Mouse (Mus musculus) activated CD4-positive, CD25-positive, alpha-beta regulatory T cell, adult 4 months (primary cell): ENCODE measurements at regions not wholly inside any gene's neighbourhood (a gene's known extent, or its start where the extent isn't known, plus 50 kb on each side); places are given as distances from the start of the nearest gene placed in this dataset.

Experiments
- ATAC-seq: one replicate; pipeline ENCODE4 v1.8.0; 2017

DNA sequence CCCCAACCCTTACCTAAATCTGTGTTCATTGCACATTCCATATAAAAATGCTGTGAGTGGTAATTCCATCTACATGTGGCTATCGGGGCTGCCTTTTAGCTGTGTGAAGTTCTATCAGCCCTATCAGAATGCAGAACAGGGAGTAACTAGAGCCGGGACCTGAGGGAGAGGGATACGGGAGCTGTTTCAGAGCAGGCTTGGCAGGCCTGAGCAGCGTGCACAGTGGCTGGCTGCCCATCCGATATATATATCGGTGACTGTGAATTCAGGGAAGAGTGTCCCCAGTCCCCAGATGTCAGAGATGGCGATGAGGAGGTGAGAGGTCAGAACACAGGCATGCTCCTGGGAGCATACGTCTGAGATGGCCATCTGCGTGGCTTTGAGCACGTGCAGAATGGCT lies 79.0 kb downstream of the Arl4c start:
- ATAC-seq: no peak

DNA sequence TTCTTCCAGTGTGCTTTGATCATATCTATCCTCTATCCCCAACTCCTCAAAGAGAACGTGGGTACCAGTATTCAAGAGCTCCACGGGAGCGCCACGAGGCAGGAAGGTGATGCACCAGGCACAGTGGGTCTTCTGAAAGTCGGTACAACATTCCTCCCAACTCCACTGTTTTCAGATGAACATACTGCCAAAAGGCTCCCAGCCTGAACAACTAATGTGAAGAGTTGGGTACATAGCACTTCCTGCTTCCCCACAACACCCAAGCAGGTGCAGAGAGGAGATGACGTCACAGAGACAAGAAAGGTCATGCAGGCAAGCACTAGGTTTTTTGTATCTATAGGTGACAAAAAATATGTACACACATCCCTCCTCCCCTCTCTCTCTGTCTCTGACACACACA lies 79.7 kb downstream of the Arl4c start:
- ATAC-seq: peak; percentile 97

DNA sequence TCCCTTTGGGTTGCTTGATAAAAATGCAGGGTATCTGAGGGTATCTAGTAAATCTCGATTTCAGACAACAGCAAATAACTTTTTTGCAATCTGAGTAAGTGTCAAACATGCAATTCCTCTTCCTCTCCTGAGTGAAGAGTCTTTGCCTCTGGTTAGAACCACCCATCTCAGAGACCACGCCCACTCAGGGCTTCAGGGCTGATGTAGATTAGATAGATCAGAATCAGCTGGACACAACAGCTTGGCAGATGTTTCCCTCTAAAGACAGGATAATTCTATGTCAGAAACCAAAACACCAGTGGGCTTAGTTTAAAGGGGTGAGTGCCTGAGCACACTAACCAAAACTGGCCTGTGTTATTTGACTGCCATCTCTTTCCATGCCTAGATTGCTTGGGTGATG lies 80.8 kb downstream of the Arl4c start:
- no peak for ATAC-seq

DNA sequence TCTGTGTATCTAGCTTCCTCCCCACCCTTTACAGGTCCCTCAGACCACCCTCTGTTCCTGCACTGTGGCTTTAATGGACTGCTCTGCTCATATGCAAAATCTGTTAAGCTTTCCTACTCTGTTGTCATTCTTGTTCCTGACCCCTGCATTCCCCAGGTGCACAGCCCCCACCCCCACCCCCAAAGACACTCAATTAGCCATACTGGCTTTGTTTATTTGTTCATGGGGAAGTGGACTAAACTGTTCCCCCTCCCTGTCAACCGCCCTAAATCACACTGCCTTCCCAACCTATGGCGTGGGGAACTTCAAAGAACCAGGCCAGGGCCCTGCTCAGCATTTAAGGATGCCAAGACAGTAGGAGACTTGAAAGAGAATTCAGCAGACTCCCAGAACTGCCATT lies 89.0 kb downstream of the Arl4c start:
- no peak for ATAC-seq

DNA sequence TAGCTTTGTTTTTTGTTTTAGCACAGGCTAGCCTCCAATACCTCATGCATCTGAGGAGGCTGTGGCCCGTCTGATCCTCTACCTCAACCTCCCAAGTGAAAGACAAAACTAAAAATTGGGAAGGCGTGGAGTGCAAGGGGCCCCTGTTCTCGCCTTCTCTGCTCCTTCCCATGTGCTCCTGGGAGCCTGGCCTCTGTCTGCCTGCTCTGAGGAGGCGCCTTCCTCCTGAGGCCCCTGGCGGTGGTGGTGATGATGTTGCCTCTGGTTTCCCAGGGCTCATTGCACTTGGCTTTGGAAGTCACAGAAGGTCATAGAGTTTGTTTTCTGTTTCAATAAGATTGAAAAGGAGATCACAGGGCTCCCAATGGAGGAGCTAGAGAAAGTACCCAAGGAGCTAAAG lies 90.8 kb downstream of the Arl4c start:
- no peak for ATAC-seq

DNA sequence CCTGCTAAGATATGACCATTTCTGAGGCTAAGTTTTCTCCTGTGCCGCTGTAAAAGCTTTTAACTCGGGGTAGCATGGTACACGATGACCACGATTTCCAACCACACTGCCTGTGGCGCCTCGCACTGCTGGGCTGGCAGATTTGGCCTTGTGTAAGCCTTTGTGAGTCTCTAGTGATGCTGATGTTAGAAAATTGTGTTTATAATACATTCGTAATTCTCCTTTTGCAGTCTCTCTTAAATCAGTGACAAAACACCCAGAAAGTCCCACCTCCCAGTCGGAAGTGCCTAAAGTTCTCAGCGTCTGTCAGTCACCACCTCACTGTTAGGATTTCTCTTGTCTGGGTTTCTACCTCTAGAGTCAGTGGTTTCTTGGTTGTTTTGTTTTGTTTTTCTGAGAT lies 91.2 kb downstream of the Arl4c start:
- ATAC-seq: no peak

DNA sequence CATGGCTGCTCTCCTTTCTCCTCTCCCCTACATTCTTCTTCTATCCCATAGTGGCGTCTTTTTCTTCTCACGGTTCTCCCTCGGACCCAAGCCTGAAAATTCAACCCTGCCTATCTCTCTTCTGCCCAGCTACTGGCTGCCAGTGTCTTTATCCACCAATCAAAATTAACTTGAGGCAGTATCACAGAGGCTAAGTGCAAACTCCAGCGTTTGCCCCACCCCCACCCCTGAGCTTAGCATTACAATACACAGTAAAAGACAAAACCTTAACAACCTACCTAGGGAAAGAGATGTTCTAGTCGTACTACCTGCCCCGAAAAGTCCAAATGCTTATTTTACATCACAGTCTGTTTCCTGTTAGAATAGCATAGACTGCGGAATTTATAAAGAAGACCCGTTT lies 93.2 kb downstream of the Arl4c start:
- no peak for ATAC-seq

DNA sequence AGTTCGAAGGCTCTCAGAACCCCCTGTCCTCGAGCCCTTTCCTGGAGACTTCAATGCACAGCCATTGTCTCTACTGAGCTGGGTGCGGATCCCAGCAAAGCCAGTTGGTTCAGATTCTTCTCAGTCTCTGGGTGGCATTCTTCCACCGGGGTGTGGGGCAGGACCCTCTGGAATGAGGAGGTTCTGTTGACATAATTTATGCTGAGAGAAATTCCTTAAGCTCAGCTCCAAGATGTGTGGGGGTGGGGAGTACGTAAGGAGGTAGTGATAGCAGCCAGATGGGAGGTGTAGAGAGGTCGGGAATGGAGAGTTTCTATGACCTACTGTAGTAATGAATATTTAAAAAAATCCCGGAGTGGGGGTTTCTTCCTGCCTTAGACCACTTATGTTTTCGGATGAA lies 93.8 kb downstream of the Arl4c start:
- no peak for ATAC-seq

DNA sequence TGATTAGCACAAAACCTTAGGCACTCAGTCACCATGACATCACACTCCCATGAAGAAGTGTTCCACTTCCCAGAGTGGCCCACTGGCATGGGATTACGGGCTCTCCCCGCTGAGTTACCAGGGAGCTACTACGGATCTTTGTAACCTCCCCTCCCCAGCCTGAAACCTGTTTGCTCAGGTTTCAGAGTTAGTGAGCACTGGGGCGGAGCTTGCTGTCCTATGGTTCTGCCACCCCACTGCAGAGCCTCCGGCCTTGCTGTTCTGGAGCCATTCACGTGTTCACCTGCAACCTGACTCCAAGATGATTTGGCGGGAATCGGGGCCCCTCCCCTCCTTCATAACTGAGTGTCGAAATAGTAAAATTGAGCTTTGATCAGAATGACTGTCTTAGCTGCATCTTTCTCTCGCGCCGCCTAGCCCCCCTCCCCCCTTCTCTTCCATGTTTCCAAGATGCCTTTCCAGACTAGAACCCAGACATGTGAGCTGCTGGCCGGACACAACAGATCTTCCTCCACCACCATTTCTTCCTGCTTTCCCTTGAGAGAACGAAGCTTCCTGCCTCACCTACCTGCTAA lies 95.8 kb upstream of the Glrp1 start:
- no peak for ATAC-seq

DNA sequence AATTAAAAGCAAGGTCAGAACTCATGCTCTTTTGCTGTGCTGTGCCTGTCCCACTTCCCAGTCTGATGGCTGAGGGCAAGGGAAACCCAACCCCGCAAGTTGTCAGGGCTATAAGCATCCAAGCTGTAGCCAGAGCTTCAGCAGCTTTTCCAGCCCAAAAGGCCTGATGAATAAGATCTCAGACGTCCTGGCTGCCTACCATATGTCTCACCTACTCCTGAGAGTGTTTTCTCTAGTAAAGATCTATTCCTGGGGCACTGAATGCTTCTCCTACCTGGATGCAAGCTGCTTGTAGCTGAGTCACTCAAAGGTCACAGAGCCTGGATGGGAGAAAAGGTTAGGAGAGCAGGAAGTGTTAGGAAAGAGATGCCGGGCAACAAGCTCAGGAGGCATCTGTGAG lies 92.4 kb upstream of the Glrp1 start:
- ATAC-seq: no peak

DNA sequence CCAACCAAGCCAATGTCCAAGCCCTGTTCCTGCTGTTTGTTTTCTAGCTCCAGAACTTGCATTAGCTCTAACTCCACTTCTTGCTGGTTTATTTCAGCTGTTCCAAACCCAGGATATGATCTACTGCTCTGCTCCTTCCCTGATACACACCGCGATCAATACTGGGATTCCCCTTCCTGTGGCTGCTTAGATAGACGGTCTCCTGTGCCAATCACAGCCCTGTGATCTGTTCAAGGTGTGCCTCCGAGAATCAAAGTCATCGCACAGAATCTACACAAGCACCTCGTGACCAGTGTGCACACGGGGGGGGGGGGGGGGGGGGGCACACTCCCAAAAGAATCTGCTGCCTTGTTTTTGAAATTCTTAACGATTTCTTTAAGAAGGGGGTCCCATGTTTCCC lies 91.9 kb upstream of the Glrp1 start:
- no peak for ATAC-seq

DNA sequence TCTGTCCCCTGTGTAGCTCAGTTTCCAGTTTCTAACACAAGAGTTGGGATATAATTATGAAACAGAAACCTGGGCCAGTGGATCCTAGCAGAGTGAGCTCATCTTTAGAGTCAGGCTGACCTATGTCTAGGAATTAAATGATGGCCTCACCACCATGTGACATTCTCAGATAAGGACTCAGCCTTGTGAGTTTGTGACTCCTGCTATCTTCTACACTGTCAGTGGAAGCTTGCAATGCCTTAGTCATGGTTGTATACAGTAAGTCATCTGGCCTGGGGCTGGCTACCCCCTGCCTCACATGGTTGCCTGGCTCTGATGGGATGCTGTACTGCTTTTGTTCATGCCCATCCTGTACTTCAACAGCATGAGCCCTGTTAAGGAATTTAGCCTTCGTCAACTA lies 90.3 kb upstream of the Glrp1 start:
- no peak for ATAC-seq

DNA sequence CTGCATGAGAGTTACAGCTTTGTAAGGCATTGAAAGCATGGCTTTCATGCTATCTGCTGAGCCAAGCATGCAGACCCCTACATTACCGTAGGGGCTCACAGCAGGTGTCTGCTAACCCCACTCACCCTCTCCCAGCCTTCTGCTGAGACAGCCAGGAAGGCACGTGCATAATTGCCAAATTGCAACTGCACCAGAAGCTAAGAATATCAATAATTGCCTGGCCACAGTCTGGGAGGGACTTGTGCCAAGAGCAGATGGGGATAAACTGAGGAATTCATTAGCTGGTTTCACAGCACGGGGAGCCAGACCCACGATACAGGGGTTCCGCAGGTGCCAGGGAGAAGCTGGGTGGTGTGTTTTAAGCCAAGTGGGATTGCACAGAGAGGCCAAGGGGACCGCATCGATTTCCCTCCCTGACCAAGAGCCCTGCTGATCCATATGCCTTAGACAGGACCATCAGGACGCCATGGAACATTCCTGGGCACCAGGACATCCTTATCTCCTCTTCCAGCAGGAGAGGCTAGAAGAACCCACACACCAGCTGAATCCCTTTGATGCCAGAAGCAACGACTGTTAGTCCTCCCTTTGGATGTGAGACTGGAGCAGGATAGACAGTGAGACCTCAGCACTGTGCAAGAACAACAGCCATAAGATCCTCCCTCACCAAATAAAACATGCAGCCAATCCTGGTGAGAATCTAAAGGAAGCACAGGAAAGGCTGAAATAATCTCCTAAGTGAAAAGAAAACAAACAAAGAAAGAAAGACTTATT lies 84.8 kb upstream of the Glrp1 start:
- ATAC-seq: no peak

DNA sequence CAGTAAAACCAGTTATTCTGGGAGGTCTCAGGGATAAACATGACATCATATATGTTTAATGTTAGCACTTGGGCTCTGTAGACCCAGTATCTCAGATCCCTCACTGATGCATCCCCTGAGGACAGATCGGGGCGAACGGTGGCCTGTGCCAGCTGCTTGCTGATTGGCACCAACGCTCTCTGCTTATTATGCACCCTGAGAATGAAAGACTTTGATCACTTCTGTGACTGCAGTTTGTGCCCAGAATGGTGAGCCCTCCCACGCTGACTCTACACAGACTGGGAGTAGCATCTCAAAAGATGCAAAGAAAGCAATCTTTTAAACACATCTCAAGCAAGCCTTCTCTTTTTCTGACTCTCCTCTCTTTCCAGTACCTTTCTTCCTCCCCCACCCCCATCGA lies 82.2 kb upstream of the Glrp1 start:
- no peak for ATAC-seq

DNA sequence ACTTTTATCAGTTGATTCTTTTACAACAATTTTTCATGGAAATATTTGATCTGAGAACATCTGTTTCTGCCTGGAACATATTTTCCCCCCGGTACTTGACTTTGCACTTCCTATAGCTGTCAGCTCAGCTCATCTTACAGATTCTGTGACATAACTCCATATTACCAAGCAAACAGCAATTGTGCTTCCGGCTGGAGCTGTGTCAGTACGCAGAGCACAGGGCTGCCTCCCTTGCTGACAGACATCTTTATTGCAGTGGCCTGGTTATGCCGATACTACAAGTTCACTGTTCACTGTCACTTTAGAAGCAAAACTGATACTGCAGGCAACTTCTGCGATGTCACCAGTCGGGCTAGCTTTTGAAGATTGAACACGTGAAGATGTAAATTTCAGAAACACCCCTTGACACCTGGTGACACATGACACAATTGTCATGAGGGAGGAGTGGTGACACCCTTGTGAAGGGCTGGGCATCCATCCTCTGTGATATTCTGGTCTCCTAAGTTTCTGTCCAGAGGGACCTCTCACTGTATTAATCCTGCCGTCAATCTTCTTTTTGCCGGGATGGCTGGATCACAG lies 81.0 kb upstream of the Glrp1 start:
- ATAC-seq: no peak

DNA sequence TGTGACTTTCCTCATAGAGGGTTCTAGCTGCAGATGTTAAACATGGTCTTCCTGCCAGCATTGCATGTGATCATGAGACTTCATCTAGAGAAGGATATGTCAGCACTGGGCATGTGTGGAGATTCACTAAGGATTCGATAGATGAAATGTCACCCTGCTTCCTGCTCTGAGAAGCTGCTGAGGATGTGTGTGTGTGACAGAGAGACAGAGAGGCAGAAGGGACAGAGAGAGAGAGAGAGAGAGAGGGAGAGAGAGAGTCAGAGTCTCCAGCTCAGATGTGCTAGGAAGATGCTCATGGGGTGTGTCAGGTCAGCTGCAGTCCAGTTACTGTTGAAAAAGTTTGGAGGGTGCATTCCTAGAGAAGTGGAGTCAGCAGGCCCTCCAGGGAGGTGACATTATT lies 78.9 kb upstream of the Glrp1 start:
- peak; percentile 3 for ATAC-seq

DNA sequence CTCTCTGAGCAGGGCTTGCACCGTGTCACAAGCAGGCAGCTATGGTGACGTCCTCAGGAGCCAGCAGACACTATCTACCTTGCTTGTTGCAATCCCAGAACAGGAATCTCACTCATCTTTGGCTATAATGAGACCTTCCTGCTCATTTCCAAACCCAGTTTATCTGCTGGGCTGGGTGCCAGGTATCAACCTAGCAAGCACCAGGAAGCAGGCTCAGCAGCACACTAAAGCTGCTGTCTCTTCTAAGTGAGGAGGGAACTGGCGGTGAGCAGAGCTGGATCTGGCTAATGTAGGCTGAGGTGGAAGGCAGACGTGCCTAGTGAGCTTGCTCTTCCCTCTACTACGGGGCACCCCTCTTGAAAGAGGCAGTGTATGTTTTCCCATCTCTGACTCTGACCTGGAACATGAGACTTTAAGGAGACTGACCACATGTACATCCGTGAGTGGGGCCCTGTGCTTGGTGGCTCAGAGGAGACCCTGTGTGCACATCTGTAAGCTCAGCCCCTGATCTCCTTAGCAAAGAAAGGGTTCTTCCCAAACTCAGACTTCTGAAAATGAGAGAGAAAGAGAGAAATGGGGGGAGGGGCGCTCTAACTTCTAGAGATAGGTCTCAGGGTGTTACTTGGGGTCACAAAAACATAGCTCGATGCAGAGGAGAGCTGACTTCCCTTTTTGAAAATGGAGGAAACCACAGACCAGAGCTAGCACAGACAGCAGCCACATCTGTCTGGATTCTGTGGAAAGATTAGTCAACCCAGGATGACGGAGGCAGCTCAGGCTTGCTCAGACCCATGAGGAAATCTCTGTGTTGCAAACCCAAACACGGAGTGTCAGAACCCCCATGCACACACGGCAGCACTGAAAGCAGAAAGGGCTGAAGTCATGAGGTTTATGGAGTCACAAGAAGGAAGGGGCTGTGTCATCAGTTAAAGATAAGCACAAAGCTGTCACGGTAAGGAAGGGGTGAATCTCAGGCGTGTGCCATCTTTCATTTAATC lies 77.3 kb upstream of the Glrp1 start:
- peak; percentile 82 for ATAC-seq

DNA sequence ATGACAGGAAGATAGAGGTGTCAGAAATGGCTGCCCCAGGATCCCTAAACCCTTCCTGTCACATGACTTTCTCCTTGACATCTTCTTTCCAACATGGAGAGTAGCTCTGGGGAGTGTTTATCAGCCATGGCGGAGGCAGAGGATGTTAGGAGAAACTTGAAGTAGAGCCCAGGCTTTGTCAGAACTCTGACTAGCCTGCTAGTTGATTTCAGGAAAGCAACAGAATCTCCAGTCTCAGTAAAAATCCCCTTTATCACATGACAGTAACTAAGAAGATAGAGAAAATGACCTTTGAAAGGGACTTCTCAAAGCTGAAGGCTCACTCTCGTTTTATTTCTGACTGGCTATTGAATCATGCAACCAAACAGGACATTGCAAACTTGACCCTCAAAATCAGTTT lies 76.3 kb upstream of the Glrp1 start:
- no peak for ATAC-seq

DNA sequence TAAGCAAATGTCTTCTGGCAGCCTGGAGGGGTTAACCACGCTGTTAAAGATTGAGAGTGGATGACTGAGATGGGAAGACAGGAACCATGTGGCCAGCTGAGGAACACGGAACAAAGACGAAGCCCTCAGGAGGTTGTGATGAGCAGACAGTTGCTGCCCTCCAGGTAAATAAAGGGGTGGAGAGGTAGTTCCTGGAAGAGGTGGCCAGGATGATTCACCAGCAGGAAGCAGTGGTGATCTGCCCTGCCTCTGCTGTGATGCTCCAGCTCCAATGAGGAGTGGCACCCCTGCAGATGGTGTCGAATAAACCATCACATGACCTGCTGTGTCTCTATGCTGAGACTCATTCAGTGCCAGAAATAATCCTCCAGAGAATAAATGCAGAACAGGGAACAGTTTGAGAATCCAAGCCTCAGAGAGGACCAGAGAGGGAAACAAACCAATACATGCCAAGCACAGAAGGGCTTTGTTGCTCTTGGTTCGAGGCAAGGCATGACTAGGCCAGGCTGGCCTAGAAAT lies 74.7 kb upstream of the Glrp1 start:
- ATAC-seq: peak; percentile 14

DNA sequence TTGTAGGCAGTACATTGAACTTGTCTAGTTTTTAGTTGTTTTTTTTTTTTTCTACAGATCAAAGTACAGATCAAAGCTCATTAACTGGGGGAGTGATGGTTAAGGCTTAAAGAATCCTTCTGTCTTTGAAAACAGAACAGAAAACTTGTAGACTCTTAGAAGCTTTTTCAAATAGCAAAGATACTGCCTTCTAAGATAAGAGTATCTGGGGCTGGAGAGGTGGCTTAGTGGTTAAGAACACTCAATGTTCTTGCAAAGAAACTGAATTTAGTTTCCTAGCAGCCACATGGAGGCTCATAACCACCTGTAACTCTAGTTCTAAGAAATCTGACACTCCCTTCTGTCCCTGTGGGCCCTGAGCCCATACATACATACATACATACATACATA lies 68.4 kb upstream of the Glrp1 start:
- ATAC-seq: peak; percentile 25

DNA sequence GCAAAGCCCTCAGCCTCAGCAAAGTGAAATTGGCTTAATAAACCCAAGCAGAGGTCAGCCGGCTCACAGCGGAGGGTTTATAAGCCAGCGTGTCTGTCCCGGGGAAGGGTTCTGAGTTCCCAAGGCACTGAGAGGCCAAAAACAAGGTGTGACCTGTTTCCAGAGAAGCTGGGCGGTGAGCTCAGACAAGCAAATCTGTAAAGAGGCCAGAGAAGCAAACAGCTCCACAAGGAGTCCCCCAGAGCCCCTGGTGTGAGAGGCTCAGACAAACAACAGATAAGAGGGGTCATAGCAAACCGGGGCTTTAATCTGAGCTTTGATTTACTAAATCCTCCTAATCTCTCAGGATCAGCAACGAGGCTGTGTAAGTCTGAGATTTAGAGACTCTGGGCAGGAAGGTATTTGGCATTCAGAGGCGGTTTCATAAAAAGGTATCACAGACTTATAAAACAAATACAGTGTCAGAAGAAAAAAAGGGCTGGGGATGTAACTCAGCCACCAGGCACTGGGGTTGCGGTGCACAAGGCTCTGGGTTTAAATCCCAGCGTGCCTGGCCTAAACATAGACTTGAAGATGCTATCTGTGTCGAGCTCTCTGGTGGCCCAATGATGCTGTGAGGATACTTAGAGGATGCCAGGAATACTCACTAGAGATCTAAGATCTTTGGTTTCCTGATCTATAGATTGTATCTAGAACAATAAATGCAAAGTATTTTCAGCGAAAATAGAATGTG lies 67.8 kb upstream of the Glrp1 start:
- no peak for ATAC-seq

DNA sequence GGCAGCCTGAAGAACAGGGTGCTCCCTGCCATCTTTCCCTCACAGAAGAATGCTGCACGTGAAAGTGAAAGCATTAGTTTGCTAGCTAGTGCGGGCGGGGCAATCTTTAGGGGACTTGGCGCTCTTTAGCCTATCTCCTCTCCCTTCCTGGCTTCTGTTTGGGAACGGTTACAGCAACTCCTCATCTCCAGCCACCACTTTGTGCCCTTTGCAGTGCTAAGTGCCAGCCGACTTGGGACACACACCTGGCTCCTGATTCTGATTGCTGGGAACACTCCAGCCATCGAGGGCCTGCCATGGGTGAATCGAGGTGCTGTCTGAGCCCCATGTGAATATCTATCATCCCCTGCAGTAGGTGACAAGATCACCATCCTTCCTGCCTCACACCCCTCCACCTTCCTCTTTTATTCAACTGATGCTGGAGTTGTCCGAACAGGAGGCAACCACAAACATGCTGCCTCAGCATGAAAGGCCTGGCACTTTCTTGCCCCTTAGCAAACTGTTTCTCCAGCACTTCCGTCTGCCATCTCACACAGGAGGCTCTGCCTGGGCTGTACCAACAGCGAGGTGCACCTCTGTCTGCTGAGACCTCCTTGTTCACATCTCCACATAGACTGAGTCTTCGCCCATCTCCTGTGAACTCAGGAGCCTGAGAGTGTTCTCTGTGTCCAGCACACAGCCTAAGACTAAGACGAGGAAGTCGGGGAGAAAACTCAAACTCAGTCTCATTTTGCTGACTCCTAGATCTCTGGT lies 66.2 kb upstream of the Glrp1 start:
- ATAC-seq: peak; percentile 63
